Mouse (Mus musculus) adrenal gland, postnatal 10 days (tissue): ENCODE measurements at regions not wholly inside any gene's neighbourhood (a gene's known extent, or its start where the extent isn't known, plus 50 kb on each side); places are given as distances from the start of the nearest gene placed in this dataset.

ENCODE experiments used
- DNase-seq: peaks from one replicate; pipeline ENCODE4 v3.0.0; 2021; ENCODE audit warnings: mixed read lengths

DNA sequence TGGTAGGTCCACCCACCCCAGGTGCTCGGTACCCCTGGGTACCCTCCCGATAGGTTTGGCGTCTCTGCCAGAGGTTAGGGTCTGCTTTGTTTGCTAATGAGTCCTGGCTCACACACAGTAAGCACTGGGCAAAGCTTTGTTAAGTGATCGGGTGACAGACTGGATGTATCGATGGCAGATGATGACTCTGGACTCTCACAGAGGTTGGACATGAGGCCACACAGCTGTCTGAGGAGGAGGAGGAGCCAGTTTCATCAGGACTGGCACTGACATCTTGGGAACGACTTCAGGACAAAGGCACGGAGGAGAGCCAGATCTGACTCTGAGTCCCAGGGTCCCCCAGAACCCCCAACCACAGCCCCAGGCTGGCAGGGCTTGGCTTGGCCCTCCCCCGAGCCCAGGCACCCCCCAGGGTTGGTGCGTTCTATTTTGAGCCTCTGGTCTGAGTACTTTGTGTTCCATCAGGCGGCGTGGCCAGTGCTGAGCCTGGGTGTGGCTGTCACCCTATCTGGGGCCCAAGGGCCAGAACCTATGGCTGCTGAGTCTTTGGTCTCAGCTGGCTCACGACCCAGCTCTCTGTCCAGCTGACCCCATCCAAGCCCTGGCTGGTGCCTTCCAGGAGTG lies 67.6 kb upstream of the Tmem189 start:
- DNase-seq: no peak

GRCm38 (mm10) chr2:167756721-167757120 lies 67.1 kb upstream of the Tmem189 start:
- DNase-seq: no peak

DNA sequence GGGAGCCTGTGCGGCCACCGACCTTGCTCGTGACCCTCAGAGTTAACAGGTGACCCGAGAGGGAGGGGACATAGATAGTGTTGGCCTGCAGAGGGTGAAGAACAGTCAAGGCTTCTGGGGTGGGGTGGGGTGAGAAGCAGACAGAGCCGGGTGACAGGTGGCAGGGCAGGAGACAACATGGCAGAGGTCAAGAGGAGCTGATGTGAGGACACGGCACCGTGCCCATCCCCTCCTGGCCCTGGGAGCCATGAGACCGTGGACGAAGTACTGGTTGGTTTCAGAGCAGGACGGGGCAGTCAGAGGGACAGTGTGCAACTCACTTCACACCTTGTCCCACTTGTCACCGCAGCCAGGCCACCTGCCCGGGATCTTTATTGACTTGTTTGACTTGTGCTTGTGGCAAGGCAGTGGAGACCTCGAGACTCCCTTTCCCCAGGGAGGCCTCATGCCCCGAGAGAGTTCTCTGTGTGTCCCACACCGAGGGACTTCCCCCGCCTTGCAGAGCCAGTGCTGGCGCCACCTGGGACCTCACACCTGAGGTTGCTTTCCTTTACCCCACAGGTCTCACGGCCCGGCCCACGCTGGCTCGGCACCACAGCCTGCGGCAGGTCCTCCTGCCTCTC lies 65.4 kb upstream of the Tmem189 start:
- DNase-seq: no peak

DNA sequence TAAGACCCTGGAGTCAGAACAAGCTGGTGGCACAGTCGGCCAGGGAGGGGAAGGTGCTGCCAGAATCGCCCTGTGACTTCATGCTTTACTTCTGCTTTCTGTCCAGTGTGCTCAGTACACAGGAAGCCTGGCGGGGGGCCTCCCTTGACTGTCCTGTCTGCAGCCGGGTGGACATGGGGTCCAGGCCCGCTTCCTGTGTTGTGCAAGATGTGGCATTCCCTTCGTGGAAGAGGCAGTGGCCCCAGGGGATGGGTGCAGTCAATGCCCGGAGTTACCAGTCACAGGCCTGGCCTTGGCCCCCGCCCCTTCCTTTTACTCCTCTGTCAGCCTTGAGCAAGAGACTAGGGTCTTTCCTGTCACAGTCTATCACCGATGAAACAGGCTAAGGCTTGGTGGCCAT lies 64.3 kb upstream of the Tmem189 start:
- peak; percentile 37 for DNase-seq

DNA sequence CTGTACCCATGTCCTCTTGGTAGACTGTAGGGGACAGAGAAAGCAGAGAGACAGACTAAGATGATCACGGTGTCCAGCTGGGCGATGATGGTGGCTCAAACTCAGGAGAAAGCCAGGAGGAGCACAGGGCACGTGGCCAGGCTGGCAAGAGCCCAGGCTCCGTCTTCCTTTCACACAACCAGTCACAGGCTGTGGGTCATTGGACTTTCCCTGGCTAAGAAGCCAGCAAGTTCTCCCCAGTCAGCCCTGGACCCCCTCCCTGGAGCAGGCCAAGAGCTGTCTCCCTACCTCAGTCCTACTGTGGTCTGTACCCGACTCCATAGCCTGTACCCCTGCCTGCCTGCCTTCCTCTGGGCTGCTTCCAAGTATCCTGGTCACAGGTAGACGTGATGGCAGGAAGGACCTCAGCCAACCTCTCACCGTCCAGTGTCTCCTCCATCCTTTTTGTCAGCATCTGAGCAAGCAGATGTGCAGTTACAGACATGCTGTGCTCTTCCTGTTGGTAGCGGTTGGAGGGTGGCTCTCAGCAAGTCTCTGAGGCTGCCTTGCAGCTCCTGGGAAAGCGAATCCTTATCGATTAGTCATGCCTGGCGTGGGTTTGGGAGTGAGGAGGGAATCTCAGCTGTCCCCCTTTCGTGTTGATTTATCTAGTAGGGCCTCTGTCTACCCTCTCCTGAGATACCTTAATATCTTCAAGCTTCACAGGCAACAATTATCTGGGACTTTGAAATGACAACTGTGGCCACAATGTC lies 63.4 kb upstream of the Tmem189 start:
- peak; percentile 75 for DNase-seq

- no peak for DNase-seq
Measured at GRCm38 (mm10) chr2:167751585-167751984, 62.0 kb upstream of the Tmem189 start.

DNA sequence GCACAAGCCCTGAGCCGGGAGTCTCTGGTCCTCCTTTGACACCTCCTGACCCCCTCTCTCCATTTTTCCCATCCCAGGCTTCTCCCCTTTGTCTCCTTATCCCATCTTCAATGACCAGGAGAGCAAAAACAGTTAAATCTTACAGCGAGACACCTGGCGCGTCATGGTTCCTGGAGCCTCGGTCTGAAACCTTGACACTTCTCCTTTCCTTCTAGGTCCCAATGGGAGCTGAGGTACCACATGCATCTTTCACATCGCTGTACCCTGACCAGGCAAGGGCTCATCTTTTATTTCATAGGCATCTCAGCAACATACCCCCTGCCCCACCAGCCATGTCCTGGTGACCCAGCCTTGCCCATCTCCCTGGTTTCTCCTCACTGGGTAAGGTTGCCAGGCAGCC lies 58.7 kb upstream of the Tmem189 start:
- DNase-seq: no peak

DNA sequence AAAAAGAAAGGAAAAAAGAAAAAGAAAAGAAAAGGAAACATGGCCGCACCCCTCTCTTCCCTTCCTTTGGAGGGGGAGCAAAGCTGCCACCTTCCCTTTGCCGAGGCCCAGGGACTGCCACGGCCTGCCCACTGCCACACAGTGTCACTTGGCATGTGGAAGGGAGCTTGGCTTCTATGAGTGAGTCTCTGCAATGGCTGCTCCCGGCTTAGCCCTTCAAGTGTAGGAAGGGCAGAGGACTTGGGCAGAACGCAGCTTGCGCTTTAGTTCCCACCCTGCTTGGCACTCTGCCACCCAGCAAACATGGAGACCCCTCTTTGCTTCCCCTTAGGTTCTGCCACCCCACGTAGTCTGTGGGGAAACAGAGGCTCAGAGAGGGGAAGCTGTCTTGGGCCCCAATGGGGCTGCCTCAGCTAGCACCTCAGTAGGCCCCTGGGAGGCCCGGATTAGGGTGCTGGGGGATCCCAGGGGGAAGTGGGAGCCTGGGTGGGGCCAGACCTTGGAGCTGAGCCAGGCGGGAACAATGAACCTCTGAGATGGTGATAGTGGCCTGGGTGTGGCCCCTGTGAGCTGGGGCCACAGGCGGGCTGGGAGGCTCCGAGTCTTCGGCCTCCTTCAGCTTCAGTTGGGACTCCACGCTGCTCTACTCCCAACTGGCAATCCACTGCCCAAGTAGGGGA lies 57.7 kb upstream of the Tmem189 start:
- no peak for DNase-seq

- DNase-seq: no peak
Measured at GRCm38 (mm10) chr2:167746344-167746743, 56.7 kb upstream of the Tmem189 start.

GRCm38 (mm10) chr2:167745409-167745808 lies 55.8 kb upstream of the Tmem189 start:
- DNase-seq: no peak

- no peak for DNase-seq
Measured at GRCm38 (mm10) chr2:167744080-167744479, 54.5 kb upstream of the Tmem189 start.

- DNase-seq: no peak
Measured at GRCm38 (mm10) chr2:167742479-167742878, 52.9 kb upstream of the Tmem189 start.

GRCm38 (mm10) chr2:167740516-167741189 lies 51.0 kb upstream of the Tmem189 start:
- no peak for DNase-seq
